Mouse (Mus musculus): ENCODE results near the gene Gm20696.

Gm20696 gene

GRCm38 (mm10) chr6:99485217-99485883 is 181.2 kb downstream of the Gm20696 start:
- DNase-seq (ENCODE audit: low spot score in 2 of 2), result peak; percentile 76 to 81

GRCm38 (mm10) chr6:99484884-99485216 is 181.7 kb downstream of the Gm20696 start:
- no peak for DNase-seq (ENCODE audit: low spot score in 2 of 2)

GRCm38 (mm10) chr6:99484197-99484725 is 182.3 kb downstream of the Gm20696 start:
- no peak for DNase-seq (ENCODE audit: low spot score in 2 of 2)

DNA sequence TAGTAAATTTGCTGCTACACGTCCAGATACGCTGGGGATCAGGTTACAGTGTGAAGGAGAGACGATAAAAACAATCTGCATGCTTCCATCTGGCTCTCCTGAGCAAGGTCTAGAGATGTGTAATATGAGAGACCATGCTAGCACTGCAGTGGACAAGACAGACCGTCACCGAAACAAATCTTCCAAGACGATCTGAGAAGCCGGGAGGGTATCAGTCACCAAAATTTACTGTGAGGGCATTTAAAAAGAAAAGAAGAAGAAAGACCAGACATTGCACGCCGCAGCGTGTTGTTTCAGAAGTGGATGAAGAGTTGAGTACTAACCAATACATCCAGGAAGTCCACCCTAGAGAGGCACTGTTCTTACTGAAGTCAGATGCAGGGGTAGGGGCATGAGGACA is 183.0 kb downstream of the Gm20696 start:
- no peak for DNase-seq (ENCODE audit: low spot score in 2 of 2)

GRCm38 (mm10) chr6:99481568-99481967 is 185.0 kb downstream of the Gm20696 start:
- no peak for DNase-seq (ENCODE audit: low spot score in 2 of 2)

- no peak for DNase-seq (ENCODE audit: low spot score in 2 of 2)
Observed at GRCm38 (mm10) chr6:99478873-99479650, 187.5 kb downstream of the Gm20696 start.

DNA sequence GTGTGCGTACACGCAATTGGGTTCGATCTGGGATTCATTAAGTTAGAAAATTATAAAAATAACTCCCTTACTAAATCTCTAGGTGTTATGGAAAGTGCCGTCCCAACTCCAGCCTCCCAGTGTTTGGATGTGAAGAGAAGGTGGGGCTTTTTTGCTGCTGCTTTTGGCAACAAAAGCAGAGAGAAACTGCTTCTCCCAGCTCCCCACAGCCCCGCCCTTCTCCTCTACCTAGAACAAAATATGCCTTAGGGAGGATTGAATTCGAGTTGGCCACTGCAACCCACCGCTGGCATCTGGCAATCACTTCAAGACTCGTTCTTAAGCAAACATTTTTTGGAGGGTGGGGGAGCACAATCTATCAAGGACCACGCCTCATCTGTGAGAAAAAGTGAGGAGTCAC is 191.6 kb downstream of the Gm20696 start:
- no peak for DNase-seq (ENCODE audit: low spot score in 2 of 2)

- DNase-seq (ENCODE audit: low spot score in 2 of 2), result no peak
Observed at GRCm38 (mm10) chr6:99470906-99471305, 195.7 kb downstream of the Gm20696 start.

DNA sequence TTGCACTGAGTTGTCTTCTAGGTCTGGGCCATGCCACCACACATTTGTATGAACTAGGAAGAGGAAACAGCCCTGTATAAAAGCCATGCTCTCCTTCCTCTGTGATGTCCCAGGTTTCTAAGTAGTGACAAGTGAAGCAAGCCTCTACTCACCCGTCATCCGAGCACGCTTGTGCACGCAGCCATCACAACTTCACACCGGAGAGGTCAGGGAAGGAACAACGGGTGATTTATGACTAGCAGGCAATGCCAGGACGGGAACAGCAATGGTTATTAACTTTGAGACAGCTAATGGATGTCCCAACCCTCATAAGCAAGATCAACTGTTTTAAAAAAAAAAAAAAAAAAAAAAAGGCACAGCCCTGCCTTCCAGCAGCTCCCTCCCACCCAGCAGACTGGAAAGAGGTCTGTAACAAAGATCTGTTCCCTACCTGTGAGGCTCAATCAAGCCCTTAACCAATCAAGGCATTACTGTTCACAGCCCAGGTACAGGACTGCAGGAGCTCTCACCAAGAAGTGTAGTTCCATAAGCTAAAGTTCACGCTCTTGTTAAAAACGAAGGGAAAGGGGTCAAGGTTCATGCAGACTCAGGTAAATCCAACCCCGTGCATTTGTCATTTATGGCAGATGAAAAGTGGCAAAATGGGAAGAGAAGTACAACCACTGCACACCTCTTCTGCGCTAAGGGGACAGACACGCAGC is 197.3 kb downstream of the Gm20696 start:
- no peak for DNase-seq (ENCODE audit: low spot score in 2 of 2)

GRCm38 (mm10) chr6:99467831-99468230 is 198.8 kb downstream of the Gm20696 start:
- DNase-seq (ENCODE audit: low spot score in 2 of 2), result no peak

GRCm38 (mm10) chr6:99467109-99467508 is 199.5 kb downstream of the Gm20696 start:
- DNase-seq (ENCODE audit: low spot score in 2 of 2), result no peak

DNA sequence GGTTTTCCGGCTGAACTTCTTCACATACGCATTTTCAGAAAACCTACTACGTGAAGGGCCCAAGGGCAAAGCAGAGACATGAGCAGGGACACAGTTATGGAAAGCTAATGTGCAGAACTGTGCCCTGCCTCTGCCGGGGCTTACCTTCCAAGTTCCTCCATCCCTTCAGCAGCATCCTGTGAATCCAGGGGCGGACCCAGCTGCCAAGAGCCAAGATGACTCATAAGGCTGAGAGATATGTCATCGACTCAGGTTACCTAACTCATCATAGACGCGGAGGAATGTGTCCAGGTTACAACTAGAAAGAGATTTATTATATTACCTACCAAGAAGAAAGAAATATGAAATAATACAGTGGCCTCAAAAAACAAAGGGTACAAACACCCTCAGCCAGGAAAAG is 200.2 kb downstream of the Gm20696 start:
- peak; percentile 24 to 35 for DNase-seq (ENCODE audit: low spot score in 2 of 2)

- no peak for DNase-seq (ENCODE audit: low spot score in 2 of 2)
Observed at GRCm38 (mm10) chr6:99464449-99464848, 202.1 kb downstream of the Gm20696 start.

- no peak for DNase-seq (ENCODE audit: low spot score in 2 of 2)
Observed at GRCm38 (mm10) chr6:99463906-99464305, 202.7 kb downstream of the Gm20696 start.

GRCm38 (mm10) chr6:99458775-99459174 is 207.8 kb downstream of the Gm20696 start:
- no peak for DNase-seq (ENCODE audit: low spot score in 2 of 2)

DNA sequence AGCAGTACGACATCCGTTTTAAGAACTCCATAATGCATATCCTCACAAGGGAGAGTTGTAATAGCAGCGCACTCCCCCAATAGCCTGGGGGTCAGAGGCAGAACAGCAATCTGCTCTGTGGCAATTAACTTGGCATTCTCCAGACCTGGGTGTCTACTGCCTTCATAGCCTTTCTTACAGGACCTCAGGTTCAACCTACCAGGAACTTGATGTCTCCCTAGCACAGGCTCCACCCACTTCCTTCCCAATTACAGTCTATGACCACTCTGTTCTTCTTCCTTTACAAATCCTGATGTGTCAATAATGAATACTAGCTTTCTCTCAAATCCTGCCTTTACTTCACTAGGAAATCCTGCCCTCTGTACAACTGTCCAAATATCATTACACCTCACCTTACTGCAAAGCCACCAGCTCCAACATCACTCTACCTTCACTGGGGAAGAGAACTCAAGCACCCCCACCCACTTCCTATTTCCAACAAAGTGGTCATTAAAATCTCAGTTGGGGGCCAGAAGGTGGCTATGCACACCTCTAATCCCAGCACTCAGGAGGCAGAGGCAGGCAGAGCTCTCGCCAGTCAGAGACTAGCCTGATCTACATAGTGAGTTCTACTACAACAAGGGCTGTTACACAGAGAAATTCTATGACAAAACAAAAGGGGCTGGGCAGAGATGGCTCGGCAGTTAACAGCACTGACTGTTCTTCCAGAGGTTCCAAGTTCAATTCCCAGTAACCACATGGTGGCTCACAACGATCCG is 212.7 kb downstream of the Gm20696 start:
- no peak for DNase-seq (ENCODE audit: low spot score in 2 of 2)

DNA sequence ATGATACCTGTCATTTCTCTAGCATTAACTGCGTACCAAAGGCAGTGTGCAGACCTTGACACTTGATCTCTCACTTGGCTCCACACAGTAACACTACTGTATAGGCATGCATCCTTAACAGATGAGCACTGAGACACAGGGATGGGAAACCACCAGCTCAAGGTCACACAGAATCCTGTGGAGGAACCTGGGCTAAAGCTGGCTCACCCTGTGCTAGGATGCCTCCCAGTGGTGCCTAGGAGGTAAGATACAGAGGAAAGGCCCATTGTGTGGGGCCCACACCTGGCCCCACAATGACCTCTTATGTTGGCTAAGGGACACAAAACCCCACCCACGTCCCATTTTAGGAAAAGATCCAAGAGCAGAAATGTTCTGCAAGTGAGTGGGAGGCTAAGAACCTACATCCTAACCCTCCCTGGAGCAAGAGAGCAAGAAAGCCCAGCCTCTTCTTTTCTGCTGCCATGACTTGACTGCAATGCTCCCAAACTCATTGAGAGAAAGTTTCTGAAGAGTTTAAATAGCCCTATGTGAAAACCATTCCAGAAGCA is 213.9 kb downstream of the Gm20696 start:
- no peak for DNase-seq (ENCODE audit: low spot score in 2 of 2)

DNA sequence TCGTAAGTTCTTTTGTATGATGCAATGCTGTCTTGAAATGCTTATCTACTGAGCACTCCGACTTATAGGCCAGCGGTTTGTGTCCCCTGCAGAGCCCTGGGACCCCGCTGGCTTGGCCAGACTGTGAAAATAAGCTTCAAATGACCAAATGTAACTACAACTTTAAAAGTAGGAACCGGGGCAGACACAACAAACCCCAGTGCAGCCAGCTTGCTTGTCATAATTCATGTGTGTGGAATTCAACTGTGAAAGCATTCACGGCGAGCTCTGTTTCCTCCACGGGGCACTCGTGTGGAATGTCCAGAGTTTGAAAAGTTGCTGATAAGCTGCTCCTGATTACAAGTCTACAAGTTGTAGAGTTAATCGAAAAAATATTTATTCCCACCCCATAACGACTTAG is 215.1 kb downstream of the Gm20696 start:
- no peak for DNase-seq (ENCODE audit: low spot score in 2 of 2)

GRCm38 (mm10) chr6:99447447-99447846 is 219.2 kb downstream of the Gm20696 start:
- DNase-seq (ENCODE audit: low spot score in 2 of 2), result no peak

DNA sequence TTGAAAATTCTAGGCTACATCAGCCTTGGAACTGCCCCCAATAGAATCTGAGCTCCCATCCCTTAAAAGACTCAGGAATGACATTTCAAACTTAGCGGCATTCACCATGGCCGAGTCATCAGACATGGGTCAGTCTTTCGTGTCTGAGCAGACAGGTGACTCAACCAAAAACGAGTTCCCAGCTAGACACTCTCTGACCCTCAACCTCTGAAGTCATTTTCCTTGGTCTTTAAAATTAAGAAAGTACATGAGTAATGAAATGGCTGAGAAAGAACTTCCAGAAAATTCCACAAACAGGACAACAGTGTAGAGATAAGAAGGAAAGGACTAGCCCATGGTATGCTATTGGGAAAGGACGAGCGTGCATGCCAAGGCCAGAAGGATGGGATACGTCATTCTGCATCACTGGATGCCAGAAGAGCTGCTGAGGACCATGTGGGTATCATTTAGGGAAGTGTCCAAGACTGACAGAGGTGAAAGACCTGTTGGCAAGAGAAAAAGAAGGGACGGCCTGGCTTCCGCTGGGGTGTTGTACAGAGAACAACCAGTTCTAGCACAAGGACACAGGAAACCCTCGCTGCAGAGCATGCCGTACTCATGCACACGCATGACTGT is 219.7 kb downstream of the Gm20696 start:
- no peak for DNase-seq (ENCODE audit: low spot score in 2 of 2)

DNA sequence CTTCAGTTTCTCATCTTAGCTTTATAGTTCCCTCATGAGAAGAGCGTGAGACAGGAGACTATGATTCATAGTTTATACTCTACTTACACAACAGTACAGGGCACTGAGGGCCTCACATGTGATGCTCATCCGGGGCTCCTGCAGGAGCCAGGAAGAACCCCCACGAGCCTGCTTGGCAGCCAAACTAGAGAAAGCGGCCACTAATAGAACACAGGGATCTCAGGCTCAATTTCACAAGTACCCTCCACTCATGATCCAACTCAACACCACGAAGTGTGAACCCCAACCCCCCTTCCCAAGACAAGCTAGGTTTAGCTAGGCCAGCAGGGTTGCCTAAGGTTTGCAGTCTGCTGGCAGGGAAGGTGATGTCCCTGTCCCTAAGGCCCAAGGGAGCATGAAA is 223.1 kb downstream of the Gm20696 start:
- no peak for DNase-seq (ENCODE audit: low spot score in 2 of 2)
